Mouse (Mus musculus) frontal cortex, postnatal 10 days (tissue): ENCODE measurements around the gene Atp6v0d1.

Experiments
- DNase-seq, 2 experiments: peaks; one replicate each; pipeline ENCODE4 v3.0.0; 2022; ENCODE audit warnings: low spot score in 2 of 2, mixed read lengths in 1 of 2

The Atp6v0d1 gene

DNA sequence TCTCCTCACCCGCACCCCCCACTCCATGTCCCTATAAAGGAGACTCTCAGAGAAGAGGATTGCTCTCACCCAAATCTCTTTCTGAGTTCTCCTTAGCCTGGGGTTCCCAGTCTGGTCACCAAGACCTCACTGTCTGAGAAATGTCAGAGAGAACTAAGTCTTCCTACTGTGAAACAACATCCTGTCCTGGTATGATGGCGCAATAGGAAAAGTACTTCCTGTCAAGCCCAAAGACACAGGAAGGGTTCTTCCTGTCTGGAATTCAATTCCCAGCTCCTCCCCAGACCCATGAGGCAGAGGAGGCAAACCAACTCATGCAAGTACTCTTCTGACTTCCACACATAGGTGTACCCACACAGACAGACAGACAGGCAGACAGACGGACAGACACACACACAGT lies 61.2 kb downstream of the Atp6v0d1 start:
- DNase-seq, result no peak

DNA sequence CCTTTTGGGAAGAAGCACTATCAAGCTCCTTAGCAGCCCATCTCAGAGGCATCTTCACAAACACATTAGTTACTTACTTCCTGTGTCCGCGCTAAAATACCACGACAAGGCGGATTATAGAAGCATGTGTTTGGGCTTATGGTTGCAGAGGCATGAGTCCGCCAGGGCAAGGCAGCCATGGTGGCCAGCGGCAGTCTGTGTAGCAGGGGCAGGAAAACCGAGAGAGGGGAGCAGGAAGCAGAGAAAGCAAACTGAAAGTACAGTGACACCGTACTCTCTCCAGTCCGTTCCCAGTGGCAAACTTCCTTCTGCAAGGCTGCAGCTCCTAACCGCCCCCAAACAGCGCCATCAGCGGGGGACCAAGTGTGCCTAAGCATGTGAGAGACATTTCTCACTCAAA lies 66.1 kb downstream of the Atp6v0d1 start:
- no peak for DNase-seq

DNA sequence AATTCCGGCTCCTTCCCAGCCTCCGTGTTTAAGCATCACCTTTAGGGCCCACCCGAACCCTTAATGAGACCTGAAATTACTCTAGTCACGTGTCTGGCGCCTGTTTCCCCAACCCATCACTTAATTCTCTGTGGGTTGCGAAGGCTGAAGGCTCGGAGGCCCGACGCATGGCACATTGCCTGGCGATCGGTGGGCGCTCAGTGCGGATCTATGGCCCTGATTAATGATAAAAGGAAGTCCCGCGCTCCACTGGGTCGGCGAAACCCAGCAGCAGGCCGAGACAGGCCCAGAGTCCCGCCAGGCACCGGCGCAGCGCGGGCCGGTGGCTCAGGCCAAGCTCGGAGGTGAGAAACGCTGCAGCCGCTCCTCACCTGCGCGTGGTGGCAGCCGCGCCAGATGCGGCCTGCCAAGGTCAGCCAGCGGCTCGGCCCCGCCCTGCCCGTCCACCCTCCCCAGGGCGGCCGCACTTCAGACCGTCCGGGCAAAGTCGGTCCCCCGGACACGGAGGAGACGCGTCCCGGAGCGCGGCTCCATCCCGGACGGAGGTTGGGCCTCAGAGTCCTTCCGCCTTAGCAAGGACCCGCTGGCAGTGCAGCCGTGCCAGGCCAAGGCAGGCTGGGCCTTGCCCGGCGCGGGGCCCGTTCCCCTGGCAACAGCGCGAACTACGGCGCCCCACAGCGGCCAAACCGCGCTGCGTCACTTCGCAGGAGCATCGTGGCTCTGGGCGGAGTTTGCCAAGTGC lies 69.2 kb downstream of the Atp6v0d1 start, which contains the start of gene Zdhhc1:
Gene Zdhhc1 (minus strand): TSS at position 464 of the 742 bp plus-strand sequence.
- DNase-seq, result peak; percentile 72 to 85

DNA sequence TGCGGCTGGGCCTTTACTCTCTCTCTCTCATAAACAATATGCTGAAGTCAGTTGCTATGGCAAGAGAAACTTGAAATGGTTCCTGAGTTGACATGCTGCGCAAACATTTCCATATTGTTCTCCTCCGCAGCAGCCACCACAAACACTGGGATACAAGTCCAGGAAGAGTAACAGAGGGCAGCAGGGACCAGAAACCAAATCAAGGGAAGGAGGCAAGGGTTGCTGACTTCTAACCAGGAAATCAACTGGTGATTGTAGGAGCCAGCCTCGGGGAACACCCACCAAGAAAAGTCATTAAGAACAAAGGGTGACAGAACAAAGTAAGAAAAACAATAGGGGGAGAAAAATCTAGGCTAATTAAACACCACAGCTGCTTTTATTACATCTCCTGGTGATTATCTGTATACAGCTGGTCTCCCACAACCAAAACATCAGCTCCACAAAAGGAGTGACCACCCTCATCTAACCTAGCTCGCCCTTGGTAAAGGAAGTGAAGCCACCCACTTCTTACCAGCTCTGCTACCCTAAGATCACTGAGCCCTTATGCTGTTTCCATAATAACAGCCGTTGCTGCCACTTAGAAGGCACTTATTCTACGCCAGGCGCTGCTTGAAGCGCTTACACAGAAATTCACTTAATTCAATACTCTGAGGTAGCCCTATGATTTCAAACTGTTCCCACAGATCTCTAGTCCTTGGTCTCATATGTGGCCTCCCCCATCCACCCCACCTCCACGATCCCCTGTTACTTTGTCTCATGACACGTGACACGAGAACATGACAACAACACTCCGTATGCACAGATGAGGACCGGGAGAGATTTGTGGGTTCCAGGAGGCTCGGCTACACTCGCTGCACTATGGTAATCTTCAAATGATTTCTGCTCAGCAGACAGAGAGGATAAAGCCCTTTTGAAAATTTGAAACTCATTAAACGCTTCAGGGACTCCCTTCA lies 70.2 kb downstream of the Atp6v0d1 start:
- no peak for DNase-seq

DNA sequence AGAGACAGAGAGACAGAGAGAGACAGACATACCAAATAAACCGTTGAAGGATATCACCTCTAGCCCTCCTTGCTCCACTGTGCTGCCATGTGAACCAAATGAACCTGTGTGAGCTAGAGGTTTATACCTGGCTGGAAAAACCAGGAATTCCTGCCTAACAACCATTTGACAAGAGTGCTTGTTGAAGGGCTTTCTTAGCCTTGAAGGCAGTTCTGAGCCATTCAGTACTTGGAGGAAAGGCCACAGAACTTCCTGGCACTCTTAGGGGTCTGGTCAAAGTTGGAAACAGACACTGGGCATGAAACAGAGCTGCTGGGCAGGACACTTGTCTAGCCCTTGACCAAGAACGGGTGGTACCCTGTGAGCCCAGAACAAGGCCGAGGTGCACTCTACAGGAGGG lies 71.3 kb downstream of the Atp6v0d1 start:
- DNase-seq, result no peak

DNA sequence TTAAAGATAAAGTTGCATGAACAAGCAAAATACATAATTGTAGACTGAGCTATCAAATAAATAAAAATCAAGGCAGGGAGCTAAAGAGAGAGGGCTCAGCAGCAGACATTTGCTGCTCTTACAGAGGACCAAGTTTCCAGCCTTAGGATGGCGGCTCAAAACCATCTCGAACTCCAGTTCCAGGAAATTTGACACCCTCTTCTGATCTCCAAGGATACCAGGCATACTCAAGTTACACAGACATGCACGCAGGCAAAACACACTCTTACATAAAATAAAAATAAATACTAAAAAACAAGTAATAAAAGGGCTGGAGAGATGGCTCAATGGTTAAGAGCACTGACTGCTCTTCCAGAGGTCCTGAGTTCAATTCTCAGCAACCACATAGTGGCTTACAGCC lies 72.4 kb downstream of the Atp6v0d1 start:
- no peak for DNase-seq

DNA sequence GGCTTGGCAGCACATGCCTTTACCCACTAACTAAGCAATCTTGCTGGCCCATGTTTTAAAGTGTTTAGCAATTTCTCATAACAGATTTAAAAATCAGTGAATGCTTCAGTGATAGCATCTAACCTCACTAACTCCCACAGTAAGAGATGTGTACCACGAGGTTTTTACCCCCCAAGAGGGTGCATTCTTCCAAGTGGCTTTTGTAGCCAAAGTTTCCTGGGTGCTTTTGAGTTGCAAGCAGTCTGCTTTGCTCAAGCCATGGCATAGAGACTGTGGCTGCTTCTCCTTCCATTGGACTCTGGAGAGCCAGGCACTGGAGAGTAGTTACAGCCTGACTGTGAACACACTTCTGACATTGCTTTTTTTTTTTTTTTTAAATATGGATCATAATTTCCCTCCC lies 76.6 kb downstream of the Atp6v0d1 start:
- no peak for DNase-seq

DNA sequence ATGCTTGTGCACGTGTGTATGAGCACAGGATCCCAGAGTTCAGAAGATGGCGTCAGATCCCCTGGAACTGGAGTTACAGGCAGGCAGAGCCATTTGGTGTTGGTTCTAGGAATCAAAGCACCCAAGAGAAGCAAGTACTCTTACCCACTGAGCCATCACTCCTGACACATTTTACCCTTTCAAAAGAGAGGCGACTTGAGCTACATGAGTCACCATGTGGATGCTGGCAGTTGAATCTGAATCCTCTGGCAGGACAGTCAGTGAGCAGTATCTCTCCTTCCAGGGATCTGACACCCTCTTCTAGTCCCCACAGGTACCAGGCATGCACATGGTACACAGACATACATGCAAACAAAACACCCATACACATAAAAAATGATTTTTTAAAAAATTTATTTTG lies 77.8 kb downstream of the Atp6v0d1 start:
- DNase-seq, result no peak

DNA sequence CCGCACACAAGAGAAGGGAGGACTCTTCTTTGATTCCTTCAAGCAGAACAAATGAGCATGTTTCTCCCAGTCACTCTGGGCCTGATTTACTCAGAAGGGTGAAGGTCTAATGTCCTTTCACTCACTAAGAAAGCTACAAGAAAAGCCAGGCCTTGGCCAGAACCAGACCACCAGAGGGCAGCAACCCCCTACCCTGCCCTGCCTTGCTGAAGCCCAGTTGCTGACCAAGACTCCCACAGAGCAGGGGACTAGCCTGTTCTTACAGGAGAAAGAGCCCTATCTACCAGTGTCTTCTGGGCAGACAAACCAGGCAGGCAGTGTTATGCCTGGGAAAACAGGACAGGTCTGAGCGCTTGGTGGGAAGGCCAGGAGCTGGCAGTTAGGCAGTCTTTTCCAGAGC lies 81.5 kb downstream of the Atp6v0d1 start:
- no peak for DNase-seq

DNA sequence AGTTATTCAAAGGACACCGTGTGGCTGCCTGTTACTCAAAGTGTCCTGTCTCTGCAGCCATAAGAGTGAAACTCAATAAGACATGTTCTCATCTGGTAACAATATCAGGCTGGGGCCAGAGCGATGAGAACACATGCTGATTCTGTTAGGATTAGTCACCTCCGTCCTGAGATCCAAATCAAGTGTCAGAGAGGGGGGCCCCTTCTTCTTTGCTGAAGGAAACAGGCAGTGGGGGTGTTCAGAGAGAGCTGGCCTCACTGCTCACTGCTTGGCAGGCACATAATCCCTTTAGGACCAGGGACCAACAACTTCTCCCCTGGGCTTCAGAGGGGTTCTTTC lies 81.8 kb downstream of the Atp6v0d1 start:
- DNase-seq, result no peak

DNA sequence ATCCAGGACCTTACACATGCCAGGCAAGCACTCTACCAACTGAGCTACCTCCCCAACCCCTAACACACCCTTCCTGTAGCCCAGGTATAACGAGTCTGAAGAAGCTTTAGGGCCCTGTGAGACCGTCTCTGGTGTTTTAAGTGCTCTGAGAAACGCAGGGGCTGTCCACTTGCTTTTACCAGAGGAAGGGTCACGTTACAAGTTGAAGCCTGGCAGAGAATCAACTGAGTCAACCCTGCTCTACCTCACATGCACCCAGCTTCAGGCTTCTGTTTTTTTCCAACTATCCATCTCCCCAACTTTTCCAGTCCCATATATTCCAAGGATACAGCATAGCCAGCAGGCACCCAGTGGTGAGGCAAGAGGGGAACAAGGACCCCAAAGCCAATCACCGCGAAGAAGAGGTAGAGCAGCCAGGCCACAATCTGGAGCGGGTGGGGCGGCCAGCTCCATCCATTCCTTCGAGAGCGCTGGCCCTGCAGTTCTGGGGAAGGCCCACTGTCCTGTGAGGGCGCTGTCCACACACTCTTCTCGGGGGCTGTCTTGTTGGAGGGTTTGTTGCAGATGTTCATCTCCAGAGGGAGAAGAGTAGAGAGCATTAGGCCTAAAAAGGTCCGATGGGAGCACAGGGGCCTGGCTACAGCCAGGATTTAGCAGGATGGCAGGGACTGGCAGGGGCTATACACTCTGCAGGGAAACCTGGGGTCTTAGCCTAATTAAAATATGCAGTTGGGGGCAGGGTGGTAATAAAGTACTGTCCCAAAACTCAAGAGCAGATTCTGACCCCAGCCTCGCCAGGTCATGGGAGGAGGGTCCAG lies 82.4 kb downstream of the Atp6v0d1 start:
- DNase-seq, result no peak

DNA sequence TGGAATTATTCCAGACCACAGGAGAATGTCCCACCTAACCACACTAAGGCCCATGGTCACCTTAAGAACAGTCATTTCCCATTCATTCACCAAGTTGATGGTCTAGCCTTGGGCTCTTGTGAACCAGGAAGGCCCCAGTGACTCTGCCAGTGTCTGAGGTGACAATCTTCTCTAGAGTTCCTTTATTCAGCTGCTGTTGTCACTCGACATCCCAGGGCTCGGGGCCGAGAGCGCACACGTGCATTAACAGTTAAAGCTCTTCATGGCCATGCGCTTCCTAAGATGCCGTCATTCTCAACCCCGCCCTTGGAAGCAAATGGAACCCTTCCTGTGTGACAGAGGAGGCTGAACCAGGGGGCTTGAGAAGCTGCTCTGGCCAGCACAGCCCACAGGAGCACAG lies 83.7 kb downstream of the Atp6v0d1 start:
- DNase-seq, result no peak

DNA sequence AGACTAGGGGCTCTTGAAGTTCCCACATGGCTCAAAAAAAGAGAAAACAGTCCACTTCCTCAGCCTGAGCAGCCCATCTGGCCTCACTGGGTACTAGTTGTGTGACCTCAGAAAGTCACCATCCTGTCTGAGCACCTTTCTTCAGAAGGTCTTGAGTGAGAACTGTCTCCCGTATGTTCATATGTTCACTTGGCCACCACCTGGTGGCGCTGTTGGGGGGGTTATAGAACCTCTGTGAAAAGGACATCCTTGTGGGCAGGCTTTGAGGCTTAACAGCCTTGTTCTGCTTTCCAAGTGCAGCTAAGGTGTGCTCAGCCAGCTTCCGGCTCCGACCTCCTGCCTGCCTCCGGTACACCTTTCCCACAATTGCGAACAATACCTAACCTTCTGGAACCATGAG lies 84.4 kb downstream of the Atp6v0d1 start:
- DNase-seq, result no peak

DNA sequence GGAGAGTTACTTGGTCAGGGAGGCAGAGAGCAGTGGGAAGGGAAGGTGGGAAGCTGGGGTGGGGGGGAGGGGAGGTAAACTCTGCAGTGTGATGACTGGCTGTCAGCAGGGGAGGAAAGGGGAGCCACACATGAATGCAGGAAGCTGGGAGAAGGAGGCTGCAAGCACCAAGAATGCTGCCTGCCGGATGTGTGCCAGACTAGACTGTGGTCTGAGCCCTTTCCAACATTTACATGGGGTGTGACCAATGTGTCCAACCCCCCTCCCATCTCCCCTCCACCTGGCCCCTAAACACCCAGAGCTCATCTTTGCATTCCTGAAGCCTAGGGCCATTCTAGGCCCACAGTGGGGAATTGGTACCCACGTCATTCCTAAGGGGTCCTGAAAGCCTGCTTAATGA lies 84.8 kb downstream of the Atp6v0d1 start:
- DNase-seq, result no peak

DNA sequence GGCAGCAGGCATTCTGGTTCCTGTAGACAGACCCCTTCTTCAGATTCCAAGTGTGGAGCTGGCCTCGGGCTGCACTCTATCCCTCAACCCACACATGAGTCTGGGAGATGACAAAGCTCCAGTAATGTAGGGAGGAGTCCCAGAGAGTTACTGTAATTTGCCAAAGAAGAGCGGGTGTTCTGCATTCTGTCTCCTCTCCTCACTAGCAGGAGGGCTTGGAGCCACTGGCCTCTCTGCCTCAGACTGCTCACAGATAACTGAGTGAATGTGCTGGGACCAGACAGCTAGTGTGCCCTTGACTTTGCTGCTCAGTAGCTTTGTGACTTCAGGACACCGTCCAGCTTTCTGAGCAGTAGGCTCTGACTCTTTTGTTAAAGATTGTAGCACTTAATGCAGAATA lies 88.1 kb downstream of the Atp6v0d1 start:
- no peak for DNase-seq

DNA sequence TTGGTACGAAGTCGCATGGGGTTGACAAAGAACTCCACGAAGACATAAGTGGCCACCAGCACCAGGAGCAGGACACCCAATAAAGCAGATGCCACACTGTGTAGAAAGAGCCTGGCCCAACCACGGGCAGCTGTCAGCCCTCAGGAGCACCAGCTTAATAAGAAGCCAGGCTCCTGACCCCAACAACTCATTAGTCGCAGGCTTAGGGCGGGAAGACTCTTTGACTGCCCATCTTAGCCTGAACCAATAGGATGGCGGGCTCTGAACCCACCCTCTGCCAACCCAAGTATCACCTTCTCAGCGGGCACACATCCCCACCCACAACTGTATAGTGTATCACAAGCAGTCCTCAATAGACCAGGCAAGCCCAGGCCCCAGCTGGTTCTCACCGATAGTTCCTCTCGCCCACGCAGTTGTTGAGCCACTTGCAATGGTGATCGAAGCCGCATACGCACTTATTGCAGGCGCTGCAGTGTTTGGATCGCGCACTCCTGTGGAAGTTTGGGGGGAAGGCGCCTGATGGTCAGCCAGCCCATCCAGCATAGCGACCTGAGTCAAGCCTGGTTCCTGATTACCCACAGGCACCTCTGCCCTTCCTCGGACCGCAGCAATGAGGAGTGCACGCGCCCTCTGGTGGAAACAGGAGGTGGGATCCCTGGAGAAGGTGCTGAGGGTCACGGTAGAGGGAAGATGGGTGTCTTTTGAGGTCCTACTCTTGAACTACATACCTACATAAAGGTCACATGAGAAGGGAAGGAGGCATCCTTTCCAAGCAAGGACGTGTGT lies 89.0 kb downstream of the Atp6v0d1 start:
- no peak for DNase-seq

DNA sequence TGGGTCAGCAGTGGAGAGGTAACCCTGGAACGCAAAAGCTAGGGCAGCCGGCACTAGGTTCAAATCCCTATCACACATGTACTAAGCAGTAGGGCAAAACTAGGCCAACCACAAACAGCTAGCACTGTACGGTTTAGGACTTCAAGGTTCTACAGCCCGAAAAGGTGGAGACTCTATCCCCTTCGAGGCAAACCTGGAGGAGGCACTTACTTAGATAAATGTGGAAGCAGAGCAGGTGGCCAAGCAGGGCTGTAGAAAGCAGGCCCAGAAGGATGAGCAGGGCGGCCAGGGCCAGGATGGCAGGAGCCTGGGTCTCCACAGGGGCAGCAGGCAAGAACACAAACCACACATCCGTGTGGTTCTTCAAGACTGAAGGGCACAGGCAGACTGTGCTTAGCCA lies 89.7 kb downstream of the Atp6v0d1 start:
- no peak for DNase-seq

DNA sequence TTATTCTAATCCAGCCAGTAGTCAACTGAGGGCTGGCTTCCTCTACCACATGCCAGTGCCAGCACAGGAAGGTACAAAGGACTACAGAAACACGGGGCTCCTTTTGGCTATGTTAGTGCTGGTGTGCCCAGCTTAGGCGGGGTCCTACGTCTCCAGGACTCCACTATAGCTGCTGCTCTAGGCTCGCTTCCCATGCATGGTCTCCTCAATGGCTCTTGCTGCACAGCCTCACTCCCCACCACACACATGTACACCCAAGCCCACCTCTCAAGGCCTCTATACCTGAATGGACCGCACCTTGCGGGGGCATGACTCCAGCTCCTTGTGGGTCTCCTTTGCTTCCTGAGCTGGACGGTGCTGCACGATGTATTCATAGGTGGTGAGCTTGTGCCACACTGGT lies 90.1 kb downstream of the Atp6v0d1 start:
- DNase-seq, result no peak

DNA sequence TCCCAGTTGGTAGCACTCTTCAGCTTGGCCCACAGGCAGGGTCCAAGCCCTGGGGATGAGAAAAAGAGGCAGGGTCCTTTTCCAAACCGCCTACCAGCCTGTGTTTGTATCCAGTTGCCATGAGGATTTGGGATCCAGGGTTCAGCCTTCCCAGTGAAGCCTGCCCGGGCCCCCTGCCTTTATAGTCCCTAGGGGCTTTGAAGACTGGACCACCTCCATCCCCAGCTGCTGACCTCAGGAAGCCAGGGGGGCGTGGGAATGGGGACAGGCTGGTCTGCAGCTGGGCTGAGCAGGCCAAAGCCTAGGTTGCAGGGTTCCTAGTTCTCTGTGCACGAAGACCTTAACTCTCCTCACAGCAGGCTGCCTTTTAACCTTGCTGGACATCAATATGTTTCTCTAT lies 90.6 kb downstream of the Atp6v0d1 start:
- no peak for DNase-seq

DNA sequence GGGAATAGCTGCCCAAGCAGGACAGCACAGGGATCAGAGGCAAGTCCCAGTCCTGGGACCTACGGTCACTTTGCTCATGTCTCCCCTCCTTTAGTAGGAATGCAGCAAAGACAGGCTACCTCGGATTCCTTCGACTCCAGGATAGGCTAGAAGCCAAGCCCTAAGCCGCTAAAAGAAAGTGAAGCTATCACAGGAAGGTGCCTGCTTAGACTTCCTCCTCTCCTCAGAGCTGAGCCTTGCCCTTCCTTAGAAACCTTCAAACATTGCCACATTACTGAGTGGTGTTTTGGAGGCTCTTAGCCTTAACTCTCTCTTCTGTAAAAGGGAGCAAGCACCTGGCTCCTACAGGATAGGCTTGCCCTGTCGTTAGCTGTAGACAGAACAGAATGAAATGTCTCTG lies 91.2 kb downstream of the Atp6v0d1 start:
- no peak for DNase-seq
